Mouse (Mus musculus) liver, postnatal 0 days (tissue): ENCODE measurements around the gene Ube2n.

Source experiments
- CTCF ChIP-seq: sonication (generic); IDR thresholded peaks from 2 replicates; pipeline ENCODE4 v1.5.1; 2016; ENCODE audit warnings: antibody characterized with exemption, low read depth
- EP300 ChIP-seq: IDR thresholded peaks from 2 replicates; pipeline ENCODE4 v1.6.1; 2016; ENCODE audit warnings: antibody characterized with exemption, low read depth, mild to moderate bottlenecking

DNA sequence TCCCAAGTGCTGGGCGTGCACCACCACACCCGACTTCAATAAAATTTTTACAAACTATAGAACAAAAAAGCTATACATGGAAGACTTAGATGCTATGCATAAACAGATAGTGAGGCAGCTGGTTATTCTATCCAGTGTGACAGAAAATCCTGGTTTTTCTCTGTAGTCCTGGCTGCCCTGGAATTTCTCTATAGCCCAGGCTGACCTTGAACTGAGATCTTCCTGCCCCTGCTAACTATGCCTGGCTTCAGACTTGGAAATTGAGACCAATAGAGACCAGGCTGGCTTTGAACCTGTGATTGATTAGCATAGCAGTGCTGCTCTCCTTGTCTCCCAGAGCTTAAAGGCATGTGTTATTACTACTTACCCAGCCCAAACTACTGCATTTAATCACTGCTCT is 31.2 kb downstream of the Ube2n start:
- TF ChIP-seq CTCF (no peak), EP300 (no peak)
